Mouse (Mus musculus): ENCODE results near the gene Gm10273. TPM values are rescaled to one million over a fixed set of nuclear protein-coding genes. Genes with fewer than 3 reads are reported as not detected.

Gene Gm10273
- polyA plus RNA-seq, 1 experiment, result 10.3 TPM

DNA sequence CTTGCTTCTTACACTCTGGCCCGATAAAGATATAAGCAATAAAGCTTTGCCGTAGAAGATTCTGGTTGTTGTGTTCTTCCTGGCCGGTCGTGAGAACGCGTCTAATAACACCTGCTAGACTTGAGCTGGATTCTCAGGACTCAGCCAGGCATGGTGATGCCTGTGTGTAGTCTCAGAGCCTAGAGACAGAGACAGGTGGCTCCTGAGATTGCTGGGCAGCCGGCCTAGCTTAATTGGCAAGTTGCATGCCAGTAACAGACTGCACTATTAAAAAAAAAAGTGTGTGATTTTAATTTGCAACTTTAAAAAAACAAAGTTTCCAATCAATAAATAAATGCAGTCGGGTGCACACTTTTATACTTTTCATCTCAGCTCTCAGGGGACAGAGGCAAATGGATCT is 8.5 kb upstream of the Gm10273 start:
- H3K4me3 ChIP-seq, result no peak overlapping the region

GRCm38 (mm10) chr10:59389652-59390051 is 5.8 kb upstream of the Gm10273 start:
- no peaks in the 10 kb centered on the region for H3K27me3 ChIP-seq (ENCODE audit: control insufficient read depth, insufficient read depth, insufficient read length)
- no peaks in the 10 kb centered on the region for H3K36me3 ChIP-seq (ENCODE audit: control insufficient read depth, insufficient read depth)
- H3K79me2 ChIP-seq (ENCODE audit: control insufficient read depth, insufficient read depth), result no peaks in the 10 kb centered on the region
- no peak for TF ChIP-seq REST (IDR thresholded peaks at IDR 0.05; ENCODE audit: insufficient read depth, insufficient read length)
- H3ac ChIP-seq (ENCODE audit: control insufficient read depth, insufficient read length), result no peak overlapping the region
- no peak overlapping the region for H3K4me3 ChIP-seq
- no peak overlapping the region for H3K4me2 ChIP-seq (ENCODE audit: low read depth)

More for the DNA sequence above, 8.5 kb upstream of the Gm10273 start:
- H3K27me3 ChIP-seq (ENCODE audit: control insufficient read depth, insufficient read depth, insufficient read length), result no peaks in the 10 kb centered on the region
- TF ChIP-seq TCF3 (IDR thresholded peaks at IDR 0.05; ENCODE audit: insufficient read length, low read depth), result no peak
- TF ChIP-seq REST (IDR thresholded peaks at IDR 0.05; ENCODE audit: insufficient read depth, insufficient read length), result no peak
- TF ChIP-seq POLR2A (IDR thresholded peaks at IDR 0.05; ENCODE audit: insufficient read length, low read depth), result no peak
- no peak for TF ChIP-seq MYOG (IDR thresholded peaks at IDR 0.05; ENCODE audit: control insufficient read depth in 1 of 3, insufficient read depth in 1 of 3, insufficient read length in 2 of 3, low read depth in 2 of 3)
- TF ChIP-seq SRF (IDR thresholded peaks at IDR 0.05; ENCODE audit: control insufficient read depth, insufficient read length, low read depth), result no peak
- TF ChIP-seq POLR2AphosphoS2 (IDR thresholded peaks at IDR 0.05; ENCODE audit: insufficient read length, low read depth), result no peak
- no peak for TF ChIP-seq CEBPB (IDR thresholded peaks at IDR 0.05; ENCODE audit: insufficient read depth, poor library complexity, severe bottlenecking)
- TF ChIP-seq MYOD1 (IDR thresholded peaks at IDR 0.05; ENCODE audit: control insufficient read depth in 1 of 3, insufficient read length in 2 of 3, low read depth in 2 of 3), result no peak
- no peak for TF ChIP-seq E2F4 (IDR thresholded peaks at IDR 0.05; ENCODE audit: insufficient read depth)
- no peak for TF ChIP-seq USF1 (IDR thresholded peaks at IDR 0.05; ENCODE audit: low read depth)
- no peak for TF ChIP-seq TCF12 (IDR thresholded peaks at IDR 0.05; ENCODE audit: insufficient read depth, poor library complexity, severe bottlenecking)
- no peak for TF ChIP-seq MAX (IDR thresholded peaks at IDR 0.05; ENCODE audit: low read depth)
- H3K4me2 ChIP-seq (ENCODE audit: low read depth), result no peak overlapping the region
- H3ac ChIP-seq (ENCODE audit: control insufficient read depth, insufficient read length), result no peak overlapping the region
- no peaks in the 10 kb centered on the region for H3K36me3 ChIP-seq (ENCODE audit: control insufficient read depth, insufficient read depth)
- H3K79me2 ChIP-seq (ENCODE audit: control insufficient read depth, insufficient read depth), result no peaks in the 10 kb centered on the region

DNA sequence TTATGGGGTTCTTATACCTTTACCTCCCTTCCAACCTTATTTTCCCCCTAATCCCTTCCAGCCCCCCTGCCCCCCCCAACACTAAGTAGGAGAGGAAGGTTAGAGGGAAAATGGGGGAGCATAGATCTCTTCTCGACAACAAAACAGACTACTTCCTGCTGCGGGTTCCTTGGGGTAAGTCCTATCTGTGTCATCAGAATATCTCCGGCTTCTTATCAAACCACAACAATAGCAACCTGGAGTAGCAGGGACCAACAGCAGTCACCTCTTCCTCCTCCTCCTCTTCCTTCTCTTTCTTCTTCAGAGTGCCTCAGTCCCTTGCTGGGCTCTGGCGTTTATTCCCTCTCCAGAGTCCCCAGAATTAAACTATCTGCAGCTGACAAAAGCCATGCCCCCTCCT is 3.5 kb upstream of the Gm10273 start:
- no peak overlapping the region for H3K4me3 ChIP-seq
- TF ChIP-seq CEBPB (IDR thresholded peaks at IDR 0.05; ENCODE audit: insufficient read depth, poor library complexity, severe bottlenecking), result no peak
- TF ChIP-seq REST (IDR thresholded peaks at IDR 0.05; ENCODE audit: insufficient read depth, insufficient read length), result no peak
- no peak for TF ChIP-seq TCF3 (IDR thresholded peaks at IDR 0.05; ENCODE audit: insufficient read length, low read depth)
- no peak for TF ChIP-seq MAX (IDR thresholded peaks at IDR 0.05; ENCODE audit: low read depth)
- no peak for TF ChIP-seq POLR2A (IDR thresholded peaks at IDR 0.05; ENCODE audit: insufficient read length, low read depth)
- no peak for TF ChIP-seq MYOD1 (IDR thresholded peaks at IDR 0.05; ENCODE audit: control insufficient read depth in 1 of 3, insufficient read length in 2 of 3, low read depth in 2 of 3)
- TF ChIP-seq POLR2AphosphoS2 (IDR thresholded peaks at IDR 0.05; ENCODE audit: insufficient read length, low read depth), result no peak
- no peak for TF ChIP-seq E2F4 (IDR thresholded peaks at IDR 0.05; ENCODE audit: insufficient read depth)
- no peaks in the 10 kb centered on the region for H3K36me3 ChIP-seq (ENCODE audit: control insufficient read depth, insufficient read depth)
- H3K27me3 ChIP-seq (ENCODE audit: control insufficient read depth, insufficient read depth, insufficient read length), result no peaks in the 10 kb centered on the region
- no peak overlapping the region for H3K4me2 ChIP-seq (ENCODE audit: low read depth)
- no peak overlapping the region for H3ac ChIP-seq (ENCODE audit: control insufficient read depth, insufficient read length)
- no peaks in the 10 kb centered on the region for H3K79me2 ChIP-seq (ENCODE audit: control insufficient read depth, insufficient read depth)

DNA sequence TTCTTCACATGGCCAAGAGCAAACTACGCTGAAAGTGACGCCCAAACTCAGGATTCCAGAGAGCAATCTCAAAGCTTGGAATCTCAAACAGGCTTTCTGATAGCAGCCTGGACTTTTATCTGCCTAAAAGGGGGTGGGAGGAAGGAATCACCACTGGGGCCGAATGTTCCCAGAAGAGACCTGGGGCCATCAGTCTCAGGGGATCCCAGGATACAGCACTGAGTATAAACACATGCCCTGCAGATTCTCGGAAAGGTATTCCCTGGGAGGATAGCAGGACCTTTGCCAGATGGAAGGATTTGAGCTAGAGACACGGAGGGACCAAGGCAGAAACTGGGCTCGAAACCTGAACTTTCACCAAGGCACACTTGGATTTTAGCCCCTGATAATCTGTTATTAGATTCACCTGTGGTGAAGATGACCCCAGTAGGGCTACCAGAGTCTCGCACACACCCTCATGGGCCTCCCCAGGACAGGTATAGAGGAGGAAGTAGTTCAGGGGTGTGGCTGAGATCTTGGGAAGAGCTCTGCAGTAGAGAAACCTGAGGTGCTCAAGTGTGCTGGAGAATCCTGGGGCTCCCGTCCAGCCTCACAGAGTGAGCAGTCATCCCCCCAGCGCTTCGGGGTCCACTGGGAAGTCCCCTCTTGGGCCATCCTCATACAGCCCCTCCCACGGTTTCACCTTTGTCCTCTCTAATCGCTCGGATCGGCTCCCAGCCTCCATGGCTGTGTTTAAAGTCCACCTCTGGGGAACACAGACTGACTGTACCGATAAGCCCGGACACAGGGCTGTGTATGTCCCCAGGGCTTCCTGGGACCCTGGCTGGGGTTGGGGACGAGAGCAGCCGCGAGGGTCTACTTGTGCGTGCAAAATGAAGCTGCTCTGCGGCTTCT is 7.7 kb downstream of the Gm10273 start, which contains the start of gene Pla2g12b:
Pla2g12b (plus strand) TSS at position 762 of the 894 bp plus-strand sequence.
- no peak within 1 kb of the TSS for H3ac ChIP-seq (ENCODE audit: control insufficient read depth, insufficient read length)
- no peak within 1 kb of the TSS for H3K4me3 ChIP-seq

DNA sequence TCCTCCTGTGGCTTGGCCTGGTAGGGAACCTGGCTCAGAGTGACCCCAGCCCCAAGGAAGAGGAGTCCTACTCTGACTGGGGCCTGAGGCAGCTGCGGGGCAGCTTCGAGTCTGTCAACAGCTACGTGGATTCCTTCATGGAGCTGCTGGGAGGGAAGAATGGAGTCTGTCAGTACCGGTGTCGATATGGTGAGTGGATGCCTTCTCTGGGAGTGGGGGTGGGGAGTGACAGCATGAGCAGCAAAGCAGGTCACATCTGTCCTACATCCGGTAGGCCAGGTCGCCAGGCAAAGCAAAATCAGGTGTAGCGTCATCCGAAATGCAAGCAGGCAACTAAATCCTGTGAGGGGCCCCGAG is 8.3 kb downstream of the Gm10273 start:
- H3K4me3 ChIP-seq, result no peak overlapping the region
- H3K36me3 ChIP-seq (ENCODE audit: control insufficient read depth, insufficient read depth), result no peaks in the 10 kb centered on the region
- TF ChIP-seq SRF (IDR thresholded peaks at IDR 0.05; ENCODE audit: control insufficient read depth, insufficient read length, low read depth) (no peak), MYOD1 (IDR thresholded peaks at IDR 0.05; ENCODE audit: control insufficient read depth in 1 of 3, insufficient read length in 2 of 3, low read depth in 2 of 3) (no peak), USF1 (IDR thresholded peaks at IDR 0.05; ENCODE audit: low read depth) (no peak), POLR2A (IDR thresholded peaks at IDR 0.05; ENCODE audit: insufficient read length, low read depth) (no peak), TCF3 (IDR thresholded peaks at IDR 0.05; ENCODE audit: insufficient read length, low read depth) (no peak), REST (IDR thresholded peaks at IDR 0.05; ENCODE audit: insufficient read depth, insufficient read length) (no peak), E2F4 (IDR thresholded peaks at IDR 0.05; ENCODE audit: insufficient read depth) (no peak), MAX (IDR thresholded peaks at IDR 0.05; ENCODE audit: low read depth) (no peak), MYOG (IDR thresholded peaks at IDR 0.05; ENCODE audit: control insufficient read depth in 1 of 3, insufficient read depth in 1 of 3, insufficient read length in 2 of 3, low read depth in 2 of 3) (no peak), CEBPB (IDR thresholded peaks at IDR 0.05; ENCODE audit: insufficient read depth, poor library complexity, severe bottlenecking) (no peak), TCF12 (IDR thresholded peaks at IDR 0.05; ENCODE audit: insufficient read depth, poor library complexity, severe bottlenecking) (no peak), POLR2AphosphoS2 (IDR thresholded peaks at IDR 0.05; ENCODE audit: insufficient read length, low read depth) (no peak)
- H3ac ChIP-seq (ENCODE audit: control insufficient read depth, insufficient read length), result no peak overlapping the region
- H3K4me2 ChIP-seq (ENCODE audit: low read depth), result no peak overlapping the region
- H3K79me2 ChIP-seq (ENCODE audit: control insufficient read depth, insufficient read depth), result no peaks in the 10 kb centered on the region
- no peaks in the 10 kb centered on the region for H3K27me3 ChIP-seq (ENCODE audit: control insufficient read depth, insufficient read depth, insufficient read length)

More for the DNA sequence above, 7.7 kb downstream of the Gm10273 start, which contains the start of gene Pla2g12b:
- Histone ChIP-seq H3K27me3 (ENCODE audit: control insufficient read depth, insufficient read depth, insufficient read length) (no peaks in the 10 kb centered on the region), H3K4me2 (ENCODE audit: low read depth) (no peak within 1 kb of the TSS), H3K36me3 (ENCODE audit: control insufficient read depth, insufficient read depth) (no peaks in the 10 kb centered on the region), H3K79me2 (ENCODE audit: control insufficient read depth, insufficient read depth) (no peaks in the 10 kb centered on the region)
- TF ChIP-seq TCF3 (IDR thresholded peaks at IDR 0.05; ENCODE audit: insufficient read length, low read depth) (no peak), MYOD1 (IDR thresholded peaks at IDR 0.05; ENCODE audit: control insufficient read depth in 1 of 3, insufficient read length in 2 of 3, low read depth in 2 of 3) (no peak), TCF12 (IDR thresholded peaks at IDR 0.05; ENCODE audit: insufficient read depth, poor library complexity, severe bottlenecking) (no peak), POLR2AphosphoS2 (IDR thresholded peaks at IDR 0.05; ENCODE audit: insufficient read length, low read depth) (no peak), REST (IDR thresholded peaks at IDR 0.05; ENCODE audit: insufficient read depth, insufficient read length) (no peak)

Measured in myocyte (in vitro differentiated cells).